Mouse (Mus musculus): ENCODE data around the gene Dnajc5. TPM values are rescaled to one million over a fixed set of nuclear protein-coding genes. Genes with fewer than 3 reads are reported as not detected.

Gene Dnajc5
- total RNA-seq, 2 experiments from 2014 or later = 299 to 304 TPM

DNA sequence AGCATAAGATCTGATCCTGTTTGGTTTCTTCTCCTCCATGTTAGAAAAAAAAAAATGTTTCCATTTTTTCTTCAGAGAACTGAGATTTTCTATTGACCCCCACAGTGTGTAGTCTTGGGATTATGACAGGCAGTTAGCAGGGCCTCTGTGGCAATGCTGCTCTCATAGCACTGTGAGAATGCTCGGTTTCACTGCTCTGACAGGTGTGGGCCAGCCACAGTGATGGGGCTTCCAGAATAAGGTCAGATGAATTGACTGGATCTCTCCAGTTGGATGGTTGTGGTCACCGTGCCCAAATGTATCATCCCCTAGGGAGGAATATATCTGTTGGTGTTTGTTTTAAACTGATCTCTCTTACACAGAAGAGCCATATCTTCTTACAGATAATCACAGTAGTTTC lies 11.1 kb upstream of the Dnajc5 start:
- DNase-seq (ENCODE audit: low spot score in 2 of 2) = no peak

DNA sequence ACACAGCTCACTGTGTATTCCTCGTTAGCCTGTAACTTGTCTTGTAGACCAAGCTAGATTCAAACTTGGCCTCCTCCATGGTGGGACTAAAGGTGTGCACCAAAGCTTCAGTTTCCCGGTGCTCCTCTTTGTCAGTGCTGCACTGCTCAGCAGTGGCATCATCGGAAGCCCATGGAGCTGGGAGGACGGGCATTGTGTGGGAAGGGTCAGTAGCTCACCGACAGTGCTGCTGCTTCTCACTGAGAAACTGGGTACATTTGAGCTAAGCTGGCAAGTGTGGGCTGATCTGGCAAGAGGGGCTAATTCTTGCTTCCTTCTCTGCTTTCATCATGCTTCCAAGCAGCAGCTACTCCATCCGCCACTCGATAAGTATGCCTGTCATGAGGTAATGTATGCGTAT lies 9.1 kb upstream of the Dnajc5 start:
- DNase-seq (ENCODE audit: low spot score in 2 of 2) = no peak

DNA sequence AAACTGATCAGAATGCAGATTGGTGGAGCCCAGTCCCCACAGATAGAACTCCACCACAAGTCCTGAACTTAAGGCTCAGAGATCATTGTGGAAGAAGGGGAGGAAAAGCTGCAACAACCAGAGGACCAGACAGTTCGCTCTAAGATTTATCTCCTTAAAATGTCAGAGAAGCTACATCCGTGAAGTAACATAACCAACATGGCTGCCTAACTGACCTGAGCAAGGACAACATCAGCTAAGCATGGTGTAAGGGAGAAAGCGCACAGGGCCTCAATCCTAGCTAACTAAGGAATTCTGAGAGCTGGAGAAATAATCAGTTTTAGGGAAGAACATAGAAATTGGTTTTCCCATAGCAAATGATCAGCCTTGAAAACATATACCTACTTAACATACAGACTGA lies 1.1 kb upstream of the Dnajc5 start:
- no peak for DNase-seq (ENCODE audit: low spot score in 2 of 2)

DNA sequence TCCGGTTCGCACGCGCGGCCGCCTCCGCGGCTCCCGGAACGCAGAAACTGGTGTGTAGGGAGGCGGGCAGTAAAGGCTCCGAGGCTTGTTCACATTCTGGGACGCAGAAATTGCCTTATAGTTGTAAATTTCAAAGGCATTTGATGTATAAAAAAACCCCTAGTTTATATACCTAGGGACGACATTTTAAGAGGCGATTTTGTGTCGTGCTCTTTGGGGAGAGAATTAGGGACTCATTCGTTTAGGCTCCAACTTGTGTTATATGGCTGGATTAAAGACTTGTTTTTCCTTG lies 597 bp downstream of the Dnajc5 start:
- DNase-seq (ENCODE audit: low spot score in 2 of 2) = no peak

DNA sequence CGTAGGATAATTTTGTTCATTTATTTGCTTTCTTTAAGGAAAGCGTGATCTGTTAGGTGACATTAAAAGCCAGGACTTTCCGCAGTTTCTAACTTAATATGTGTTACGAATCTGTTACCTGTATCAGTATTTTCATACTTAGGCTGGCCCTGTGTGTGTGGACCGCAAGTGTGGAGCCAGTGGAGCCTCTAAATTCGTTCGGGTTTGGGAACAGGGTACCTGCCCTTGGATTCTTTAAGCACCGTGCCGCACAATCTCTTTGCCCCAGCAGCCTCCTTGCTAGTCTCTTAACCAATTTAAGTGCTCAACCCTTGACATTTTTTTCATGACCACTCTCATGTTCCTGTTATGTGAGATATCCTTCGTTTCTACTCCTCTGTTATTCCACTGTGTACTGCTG lies 1.2 kb downstream of the Dnajc5 start:
- no peak for DNase-seq (ENCODE audit: low spot score in 2 of 2)

DNA sequence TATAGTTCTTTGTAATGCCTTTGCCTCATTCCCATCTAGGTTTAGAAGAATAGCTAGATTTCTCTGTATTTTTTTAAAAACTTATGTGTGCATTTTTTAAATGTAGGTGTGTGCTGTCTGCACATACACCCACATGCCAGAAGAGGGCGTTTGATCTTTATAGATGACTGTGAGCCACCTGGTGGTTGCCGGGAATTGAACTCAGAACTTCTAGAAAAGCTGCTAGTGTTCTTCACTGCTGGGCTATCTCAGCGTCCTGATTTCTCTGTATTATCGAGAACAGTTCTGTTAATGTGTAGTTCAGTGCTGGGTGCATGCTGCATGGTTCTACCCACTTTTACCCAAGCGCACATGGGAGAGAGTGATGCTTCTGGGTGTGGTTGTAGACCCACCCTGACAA lies 2.5 kb downstream of the Dnajc5 start:
- no peak for DNase-seq (ENCODE audit: low spot score in 2 of 2)

DNA sequence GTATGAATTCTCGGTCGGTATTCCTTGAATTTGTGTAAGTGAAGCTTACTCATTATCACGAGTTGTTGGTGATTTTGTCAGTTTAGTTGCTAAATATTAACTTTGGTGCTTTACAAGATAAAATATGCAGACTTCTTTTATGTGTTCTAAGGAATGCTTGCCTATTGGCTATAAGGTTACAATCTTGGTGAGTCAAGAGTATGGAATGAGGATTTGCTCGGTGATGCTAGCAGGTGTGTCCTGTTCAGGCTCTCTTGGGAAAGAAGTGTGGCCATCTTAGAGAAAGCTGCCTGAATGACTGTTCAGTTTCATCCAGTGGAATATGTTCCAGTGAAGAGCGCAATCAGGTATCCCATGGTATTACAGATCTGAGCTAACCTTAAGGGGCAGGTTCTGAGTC lies 5.2 kb downstream of the Dnajc5 start:
- DNase-seq (ENCODE audit: low spot score in 2 of 2) = no peak

DNA sequence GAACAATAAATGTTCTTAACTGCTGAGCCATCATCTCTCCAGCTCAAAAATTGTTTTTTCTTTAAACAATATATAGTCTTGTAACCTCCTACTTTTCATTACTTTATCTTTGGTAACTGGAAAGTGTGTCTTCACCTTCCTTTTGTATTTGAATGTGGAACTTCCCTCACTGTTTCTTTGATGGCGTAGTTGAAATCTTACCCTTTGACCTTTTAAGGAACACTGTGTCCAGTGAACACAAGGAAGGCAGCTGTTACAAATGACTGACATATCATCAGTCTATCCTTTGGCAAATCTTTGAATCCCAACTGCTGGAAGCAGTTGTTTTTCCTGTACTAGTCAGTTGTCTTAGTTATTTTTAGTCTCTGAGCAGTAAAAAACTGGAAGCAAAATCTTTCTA lies 8.8 kb downstream of the Dnajc5 start:
- DNase-seq (ENCODE audit: low spot score in 2 of 2) = no peak

DNA sequence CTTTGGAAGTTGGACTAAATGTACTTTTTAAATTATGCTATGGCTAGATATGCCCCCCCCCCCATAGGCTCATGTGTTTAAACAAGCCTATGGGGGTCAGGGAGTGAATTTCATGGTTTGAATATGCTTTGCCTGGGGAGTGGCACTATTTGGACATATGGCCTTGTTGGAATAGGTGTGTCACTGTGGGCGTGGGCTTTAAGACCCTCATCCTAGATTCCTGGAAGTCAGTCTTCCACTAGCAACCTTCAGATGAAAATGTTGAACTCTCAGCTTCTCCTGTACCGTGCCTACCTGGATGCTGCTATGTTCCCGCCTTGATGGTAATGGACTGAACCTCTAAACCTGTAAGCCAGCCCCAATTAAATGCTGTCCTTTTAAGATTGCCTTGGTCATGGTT lies 12.3 kb downstream of the Dnajc5 start:
- no peak for DNase-seq (ENCODE audit: low spot score in 2 of 2)

DNA sequence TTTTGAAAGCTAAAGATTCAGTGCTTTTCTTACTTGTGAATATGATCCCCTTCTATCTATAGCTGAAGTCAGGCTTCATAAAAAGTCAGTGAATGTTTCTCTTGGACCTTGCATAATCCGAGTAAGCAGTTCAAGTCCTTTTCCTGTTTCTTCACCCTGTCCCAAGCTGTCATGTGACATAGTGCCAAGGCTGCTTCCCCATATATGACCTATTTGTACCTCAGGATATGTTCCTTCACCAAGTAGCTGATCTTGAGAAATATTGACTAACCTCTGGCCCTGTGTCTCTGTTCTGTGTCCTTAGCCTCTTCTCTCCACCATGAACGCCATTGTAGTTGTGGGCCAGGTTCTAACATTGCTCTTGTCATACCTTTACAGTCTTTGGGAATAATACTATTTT lies 16.1 kb downstream of the Dnajc5 start:
- DNase-seq (ENCODE audit: low spot score in 2 of 2) = no peak

DNA sequence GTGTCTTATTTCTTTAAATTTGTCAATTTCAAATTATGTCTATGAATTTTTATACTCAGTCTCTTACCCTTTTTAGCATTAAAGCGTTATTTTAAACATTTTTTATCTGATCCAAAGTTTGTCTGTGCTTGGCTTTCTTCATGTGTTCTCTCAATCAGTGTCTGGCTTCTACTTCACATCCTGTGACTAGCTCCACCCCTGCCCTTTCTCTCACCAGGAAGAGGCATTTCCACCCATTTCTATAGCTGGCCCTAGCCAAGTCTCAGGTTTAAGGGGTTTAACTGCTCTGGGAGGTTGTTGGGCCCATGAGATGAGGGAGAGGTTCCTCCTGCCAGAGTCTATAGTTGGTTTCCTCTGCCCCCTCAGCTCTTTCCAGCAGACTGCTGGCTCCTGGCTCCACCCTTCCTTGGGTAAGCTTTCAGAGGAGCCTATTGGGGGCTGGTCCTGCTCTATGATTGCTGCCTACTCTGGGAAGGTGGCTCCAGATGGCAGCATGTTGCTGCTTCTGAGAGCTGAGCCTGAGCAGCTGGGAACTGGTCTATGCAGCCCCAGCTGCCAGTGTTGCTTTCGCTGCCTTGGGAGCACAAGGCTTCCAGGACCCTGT lies 17.3 kb downstream of the Dnajc5 start:
- peak; percentile 63 to 76 for DNase-seq (ENCODE audit: low spot score in 2 of 2)

DNA sequence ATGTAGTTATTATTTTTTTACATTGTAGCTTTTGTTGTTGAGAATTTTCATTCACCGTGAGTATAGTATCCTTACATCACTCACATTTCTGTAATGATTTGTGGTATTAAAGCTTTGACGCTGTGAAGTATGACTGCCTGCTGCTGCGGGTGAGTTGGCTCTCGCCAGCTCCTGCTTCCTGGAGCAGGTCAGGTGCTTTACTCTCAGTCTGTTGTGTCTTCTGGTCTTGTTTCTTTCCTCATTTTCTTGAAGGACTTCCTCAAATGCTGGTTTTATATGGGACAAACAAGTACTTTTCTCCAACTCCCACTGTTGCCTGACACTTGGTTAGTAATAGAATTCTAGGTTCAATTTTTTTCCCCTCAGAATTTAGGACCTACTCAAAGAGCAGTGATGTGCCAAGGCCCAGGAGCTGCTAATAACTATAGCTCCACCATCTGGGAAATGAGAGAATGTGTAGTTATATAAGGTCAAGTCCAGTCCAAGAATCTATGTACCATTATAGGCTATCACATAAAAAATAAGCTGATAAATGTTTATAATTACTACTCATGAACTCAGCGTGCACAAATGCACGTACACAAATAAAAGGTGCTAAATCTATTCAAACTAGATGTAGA lies 21.6 kb downstream of the Dnajc5 start:
- DNase-seq (ENCODE audit: low spot score in 2 of 2) = no peak

DNA sequence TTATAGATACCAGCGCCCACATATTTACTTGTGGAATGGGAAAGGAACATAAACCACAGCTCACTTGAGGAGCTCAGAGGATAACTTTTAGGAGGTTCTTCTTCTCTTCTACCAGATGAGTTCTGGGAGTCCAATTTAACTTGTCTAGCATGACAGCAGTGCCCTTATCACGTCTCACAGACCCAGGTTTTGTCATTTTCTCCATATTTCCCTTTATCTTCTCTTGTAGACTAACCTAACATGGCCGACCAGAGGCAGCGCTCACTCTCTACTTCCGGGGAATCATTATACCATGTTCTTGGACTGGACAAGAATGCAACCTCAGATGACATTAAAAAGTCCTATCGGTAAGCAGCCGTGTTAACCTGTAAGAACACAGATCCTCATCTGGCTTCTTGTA lies 25.9 kb downstream of the Dnajc5 start:
- DNase-seq (ENCODE audit: low spot score in 2 of 2) = no peak

DNA sequence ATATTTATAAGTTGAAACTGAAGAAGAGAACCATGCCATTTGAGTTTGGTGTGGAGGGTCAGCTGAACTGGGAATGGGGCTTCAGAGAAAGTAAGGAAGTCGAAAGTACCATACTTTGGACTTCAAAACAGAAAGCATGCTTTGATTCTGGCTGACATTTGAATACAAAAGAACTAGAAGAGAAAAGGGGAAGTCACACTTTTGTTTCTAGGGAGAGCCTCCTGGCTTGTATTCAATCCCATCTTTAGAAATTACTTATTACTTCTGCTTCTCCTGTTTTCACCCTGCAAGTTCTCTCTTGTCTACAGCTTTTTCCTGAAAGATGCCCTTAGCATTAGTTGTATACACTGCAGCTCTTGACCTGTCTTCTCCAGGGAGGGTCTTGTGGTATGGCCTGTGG lies 27.9 kb downstream of the Dnajc5 start:
- no peak for DNase-seq (ENCODE audit: low spot score in 2 of 2)

DNA sequence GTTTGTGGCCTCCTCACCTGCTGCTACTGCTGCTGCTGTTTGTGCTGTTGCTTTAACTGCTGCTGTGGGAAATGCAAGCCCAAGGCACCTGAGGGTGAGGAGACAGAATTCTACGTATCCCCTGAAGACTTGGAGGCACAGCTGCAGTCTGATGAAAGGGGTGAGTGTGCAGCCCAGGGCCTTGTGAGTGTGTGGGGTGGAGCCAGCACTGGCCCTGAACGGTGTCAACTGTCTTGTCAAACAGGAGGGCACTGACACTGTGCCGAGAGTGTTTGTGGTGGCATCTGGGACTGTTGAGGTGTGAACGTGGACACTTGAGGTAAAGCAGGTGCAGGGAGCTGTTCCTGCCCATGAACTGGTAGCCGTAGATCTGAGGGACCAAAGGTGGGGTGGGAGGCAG lies 28.4 kb downstream of the Dnajc5 start:
- DNase-seq (ENCODE audit: low spot score in 2 of 2) = no peak

DNA sequence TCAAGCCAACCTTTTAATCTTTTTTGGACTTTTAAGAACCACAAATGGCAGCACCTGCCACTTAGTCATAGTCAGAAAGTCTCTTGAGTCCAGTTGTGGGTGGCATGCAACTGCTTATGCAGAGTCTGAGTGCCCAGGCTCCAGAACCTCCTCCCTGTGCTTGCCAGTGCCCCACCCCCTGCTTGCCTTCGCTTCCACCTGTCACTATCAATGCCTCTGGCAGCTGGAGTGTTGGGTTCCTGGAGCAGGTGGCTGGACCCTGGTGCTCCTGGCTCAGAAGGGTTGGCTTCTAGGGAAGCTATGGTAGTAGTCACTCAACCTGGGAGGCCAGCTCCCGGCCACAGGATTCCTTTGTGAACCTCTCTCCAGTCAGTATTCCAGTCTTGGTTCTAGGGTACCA lies 29.9 kb downstream of the Dnajc5 start:
- no peak for DNase-seq (ENCODE audit: low spot score in 2 of 2)

DNA sequence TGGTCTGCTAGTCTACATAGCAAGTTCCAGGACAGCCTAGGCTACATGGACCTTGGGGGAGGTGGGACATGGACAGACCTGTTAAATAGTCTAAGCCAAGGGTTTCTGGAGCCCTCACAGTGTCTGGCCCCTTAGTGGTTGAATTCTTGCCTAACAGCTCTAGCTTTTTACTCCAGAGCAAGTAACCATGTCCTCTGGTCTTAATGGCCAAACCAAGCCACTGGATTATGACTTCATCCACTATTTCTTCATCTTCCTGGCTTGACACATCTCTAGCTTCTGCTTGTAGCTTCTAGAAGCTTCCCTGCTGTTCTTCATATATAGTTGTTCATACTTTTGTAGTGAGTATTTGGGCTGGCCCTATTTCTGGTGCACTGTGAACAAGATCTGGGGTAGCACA lies 33.5 kb downstream of the Dnajc5 start:
- no peak for DNase-seq (ENCODE audit: low spot score in 2 of 2)

DNA sequence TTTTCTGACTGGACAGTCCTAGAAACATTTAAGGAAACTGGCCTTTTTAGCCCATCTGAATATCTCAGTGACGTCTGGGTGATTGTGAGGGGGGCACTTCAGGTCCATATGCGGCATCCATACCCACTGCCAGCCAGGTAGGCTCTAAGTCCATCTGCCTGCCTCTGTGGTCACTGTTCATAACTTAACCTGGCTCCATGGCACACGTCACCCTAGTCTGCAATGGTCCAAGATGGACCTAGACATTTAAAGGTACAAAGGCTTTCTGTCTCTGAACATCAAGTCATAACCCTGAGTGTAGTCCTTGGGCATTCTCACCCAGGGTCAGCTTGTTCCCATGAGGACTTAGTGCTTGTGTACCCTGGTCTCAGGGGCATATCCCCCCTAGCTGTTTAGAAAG lies 47.1 kb downstream of the Dnajc5 start:
- no peak for DNase-seq (ENCODE audit: low spot score in 2 of 2)

DNA sequence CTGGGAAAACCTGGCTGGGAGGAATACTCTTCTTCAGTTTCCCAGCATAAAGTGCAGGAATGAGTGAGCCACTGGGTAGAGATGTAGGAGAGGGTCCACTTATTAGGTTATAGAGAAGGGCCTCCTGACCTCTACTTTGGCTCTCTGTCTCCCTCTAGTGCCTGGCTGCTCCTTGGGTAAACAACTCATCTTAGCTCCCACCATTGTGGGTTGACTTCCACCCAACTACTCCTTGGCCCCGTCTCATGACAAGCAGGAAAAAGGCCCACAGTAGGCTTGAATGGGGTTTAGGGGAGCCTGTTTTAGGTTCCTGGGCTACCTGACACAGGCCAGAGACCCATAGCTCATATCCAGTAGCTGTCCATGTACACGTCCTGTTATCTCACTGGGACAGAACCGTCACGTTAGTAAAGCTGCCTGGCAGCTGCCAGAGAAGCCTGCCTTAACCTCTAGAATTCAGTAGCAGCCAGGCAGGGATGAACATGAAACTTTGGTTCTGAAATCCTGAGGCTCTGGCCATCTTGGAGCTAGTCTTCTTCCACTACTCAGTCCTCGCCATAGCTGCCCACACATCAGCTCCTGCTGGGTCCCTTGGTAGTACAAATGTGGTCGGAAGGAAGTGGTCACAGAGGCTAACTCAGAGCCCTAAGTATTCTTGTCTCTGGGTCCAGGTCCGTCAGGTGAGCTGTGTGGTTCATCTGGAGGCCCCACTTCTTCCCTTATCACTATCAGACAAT lies 48.2 kb downstream of the Dnajc5 start:
- DNase-seq (ENCODE audit: low spot score in 2 of 2) = no peak

DNA sequence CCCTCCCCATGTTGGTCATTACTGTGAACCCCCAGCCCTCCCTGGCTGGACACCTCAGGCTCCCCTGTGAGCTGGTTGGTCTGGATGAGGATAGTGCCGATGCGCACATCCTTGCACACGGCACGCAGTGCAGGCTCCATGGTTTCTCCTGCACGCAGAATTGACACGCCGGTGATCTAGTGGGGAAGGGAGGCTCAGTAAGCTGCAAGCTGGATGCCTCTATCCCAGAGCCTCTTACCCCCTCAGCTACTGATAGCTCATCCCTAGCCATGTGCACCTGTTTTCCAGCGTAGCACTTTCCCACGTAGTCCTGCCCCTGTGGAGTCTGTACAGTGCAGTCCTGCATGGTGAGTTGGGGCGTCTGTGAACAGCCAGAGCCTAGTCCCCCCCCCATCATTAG lies 49.6 kb downstream of the Dnajc5 start:
- DNase-seq (ENCODE audit: low spot score in 2 of 2) = no peak

DNA sequence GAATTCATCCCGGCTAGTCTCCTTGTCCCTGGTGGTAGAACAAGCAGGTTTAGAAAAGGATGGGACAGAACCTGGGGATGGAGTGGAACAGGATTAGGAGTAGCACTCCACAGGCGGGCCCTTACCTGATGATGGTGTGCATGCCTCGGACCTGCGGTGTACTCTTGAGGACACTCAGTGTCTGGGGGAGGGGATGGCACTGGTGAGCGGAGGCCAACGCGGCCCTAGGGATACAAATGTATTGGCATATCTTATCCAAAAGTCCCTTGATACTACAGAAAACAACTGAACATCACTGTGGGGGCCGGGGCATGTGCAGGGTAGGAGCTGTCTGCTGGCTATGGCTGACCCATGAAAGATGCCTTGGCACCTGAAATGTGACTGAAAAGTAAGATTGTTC lies 50.1 kb downstream of the Dnajc5 start:
- no peak for DNase-seq (ENCODE audit: low spot score in 2 of 2)

DNA sequence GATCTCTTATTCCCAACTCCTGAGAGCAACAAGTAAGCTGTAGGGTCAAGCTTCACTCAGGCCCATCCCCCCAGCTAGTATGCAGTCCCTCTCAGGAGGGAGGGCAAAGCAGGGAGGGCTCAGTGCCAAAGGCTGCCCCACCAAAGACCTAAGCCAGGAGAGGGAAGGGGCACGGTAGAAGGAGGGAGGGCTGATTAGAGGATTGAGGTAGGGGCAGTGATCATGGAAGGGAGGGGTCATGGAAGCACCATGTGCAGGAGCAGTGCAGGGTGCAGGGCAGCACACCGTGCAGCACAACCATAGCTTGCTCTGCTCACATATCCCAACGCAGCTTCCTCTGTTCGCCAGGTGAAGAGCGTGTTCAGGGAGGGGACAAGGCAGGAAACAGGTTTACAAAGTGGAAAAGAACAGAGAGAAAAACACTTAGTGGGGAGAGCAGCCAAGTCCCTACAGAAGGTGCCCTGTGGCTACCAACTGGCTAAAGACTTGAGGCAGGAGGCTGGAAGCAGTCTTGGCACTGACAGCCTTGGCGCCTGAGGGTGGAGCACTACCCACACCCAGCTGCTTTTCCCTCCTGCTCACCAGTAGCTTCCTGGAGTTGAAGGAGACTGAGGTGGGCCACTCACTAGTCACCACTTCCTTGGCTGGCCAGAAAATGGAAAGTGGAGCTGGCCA lies 50.8 kb downstream of the Dnajc5 start:
- DNase-seq (ENCODE audit: low spot score in 2 of 2) = peak; percentile 26 to 60
